Mouse (Mus musculus): ENCODE data around the gene Gm10964. TPM values are rescaled to one million over a fixed set of nuclear protein-coding genes. Genes with fewer than 3 reads are reported as not detected.

Gm10964 gene
- polyA plus RNA-seq, 1 experiment from 2014 or later, result not detected

GRCm38 (mm10) chr3:103716774-103717760, 22.1 kb upstream of the Gm10964 start:
- H3K9ac ChIP-seq (replicated peaks), result no peak overlapping the region
- H3K4me3 ChIP-seq (replicated peaks), result no peak overlapping the region
- H3K9me3 ChIP-seq (replicated peaks), result no peaks in the 10 kb centered on the region
- peak overlapping the region; percentile 41 for H3K27ac ChIP-seq (replicated peaks)
- H3K27me3 ChIP-seq (replicated peaks), result no peaks in the 10 kb centered on the region
- H3K36me3 ChIP-seq, result no peaks in the 10 kb centered on the region
- no peak overlapping the region for H3K4me2 ChIP-seq
- ATAC-seq (ENCODE audit: low FRiP score), result peak; percentile 42; the same call in 1 of the 2 replicates
- peaks cover 33% of the 10 kb centered on the region for H3K4me1 ChIP-seq
- WGBS, result 41% methylated on average over 15 of the region's 15 CpGs

DNA sequence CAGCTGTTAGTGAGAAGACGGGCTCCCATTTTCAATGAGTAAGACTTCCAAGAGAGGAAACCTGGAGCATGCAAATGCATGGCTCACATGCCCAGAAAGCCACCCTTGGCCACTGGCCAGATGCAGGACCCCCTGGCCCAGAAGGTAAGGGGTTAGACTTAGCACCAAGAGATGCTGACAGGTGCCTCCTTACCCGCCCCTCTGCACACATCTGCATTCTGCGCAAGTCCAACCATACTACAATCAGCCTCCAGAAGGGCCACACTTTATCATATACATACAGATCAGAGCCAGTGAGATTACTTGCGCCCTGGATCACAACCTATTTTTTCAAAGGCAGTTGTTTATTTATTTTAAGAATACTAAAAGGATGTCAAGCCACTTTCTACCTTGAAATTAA, 20.4 kb upstream of the Gm10964 start:
- 80% methylated on average over 4 of the region's 4 CpGs for WGBS
- Histone ChIP-seq H3K9ac (replicated peaks) (no peak overlapping the region), H3K4me2 (no peak overlapping the region), H3K9me3 (replicated peaks) (no peaks in the 10 kb centered on the region), H3K36me3 (no peaks in the 10 kb centered on the region), H3K27ac (replicated peaks) (no peak overlapping the region), H3K4me1 (peaks cover 33% of the 10 kb centered on the region), H3K27me3 (replicated peaks) (no peaks in the 10 kb centered on the region), H3K4me3 (replicated peaks) (no peak overlapping the region)
- no peak for ATAC-seq (ENCODE audit: low FRiP score)

GRCm38 (mm10) chr3:103724137-103724536, 15.0 kb upstream of the Gm10964 start:
- no peaks in the 10 kb centered on the region for H3K9me3 ChIP-seq (replicated peaks)
- peaks cover 14% of the 10 kb centered on the region for H3K4me1 ChIP-seq
- ATAC-seq (ENCODE audit: low FRiP score), result no peak
- H3K4me2 ChIP-seq, result no peak overlapping the region
- no peaks in the 10 kb centered on the region for H3K27me3 ChIP-seq (replicated peaks)
- H3K9ac ChIP-seq (replicated peaks), result no peak overlapping the region
- WGBS, result 60% methylated on average over 3 of the region's 3 CpGs
- H3K36me3 ChIP-seq, result no peaks in the 10 kb centered on the region
- no peak overlapping the region for H3K27ac ChIP-seq (replicated peaks)
- no peak overlapping the region for H3K4me3 ChIP-seq (replicated peaks)

GRCm38 (mm10) chr3:103726642-103727041, 12.5 kb upstream of the Gm10964 start:
- H3K27me3 ChIP-seq (replicated peaks), result no peaks in the 10 kb centered on the region
- no peak overlapping the region for H3K9ac ChIP-seq (replicated peaks)
- no peaks in the 10 kb centered on the region for H3K9me3 ChIP-seq (replicated peaks)
- 56% methylated on average over 3 of the region's 3 CpGs for WGBS
- H3K4me2 ChIP-seq, result no peak overlapping the region
- ATAC-seq (ENCODE audit: low FRiP score), result no peak
- H3K27ac ChIP-seq (replicated peaks), result no peak overlapping the region
- H3K36me3 ChIP-seq, result no peaks in the 10 kb centered on the region
- H3K4me1 ChIP-seq, result peaks cover 9% of the 10 kb centered on the region; the same call in 1 of the 2 replicates
- H3K4me3 ChIP-seq (replicated peaks), result no peak overlapping the region

DNA sequence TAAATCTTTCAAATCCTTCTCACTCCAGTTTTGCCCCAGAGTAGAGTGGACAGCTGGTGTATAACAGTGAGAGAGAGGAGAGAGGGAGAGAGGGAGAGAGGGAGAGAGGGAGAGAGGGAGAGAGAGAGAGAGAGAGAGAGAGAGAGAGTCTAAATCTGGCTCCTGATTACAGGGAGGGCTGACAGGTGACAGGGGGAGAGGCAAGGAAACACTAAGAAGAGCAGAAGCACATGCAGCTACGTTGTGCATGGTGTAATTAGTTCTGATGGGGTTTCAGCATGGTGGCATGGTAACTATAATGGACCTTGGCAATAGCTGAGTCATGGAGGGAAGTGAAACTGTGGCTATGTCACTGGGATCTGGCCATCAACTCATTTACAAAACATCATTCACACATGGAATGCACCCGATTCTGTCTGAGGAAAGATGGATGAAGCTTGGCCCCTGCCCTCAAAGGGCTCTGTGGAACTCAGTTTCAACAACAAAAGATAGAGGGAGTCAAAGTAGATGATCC, 11.3 kb upstream of the Gm10964 start:
- Histone ChIP-seq H3K9me3 (replicated peaks) (no peaks in the 10 kb centered on the region), H3K27me3 (replicated peaks) (no peaks in the 10 kb centered on the region), H3K4me2 (no peak overlapping the region), H3K4me3 (replicated peaks) (no peak overlapping the region), H3K27ac (replicated peaks) (no peak overlapping the region), H3K36me3 (no peaks in the 10 kb centered on the region), H3K9ac (replicated peaks) (no peak overlapping the region), H3K4me1 (peaks cover 12% of the 10 kb centered on the region; the same call in 1 of the 2 replicates)
- ATAC-seq (ENCODE audit: low FRiP score), result no peak
- WGBS, result 47% methylated on average over 2 of the region's 2 CpGs

DNA sequence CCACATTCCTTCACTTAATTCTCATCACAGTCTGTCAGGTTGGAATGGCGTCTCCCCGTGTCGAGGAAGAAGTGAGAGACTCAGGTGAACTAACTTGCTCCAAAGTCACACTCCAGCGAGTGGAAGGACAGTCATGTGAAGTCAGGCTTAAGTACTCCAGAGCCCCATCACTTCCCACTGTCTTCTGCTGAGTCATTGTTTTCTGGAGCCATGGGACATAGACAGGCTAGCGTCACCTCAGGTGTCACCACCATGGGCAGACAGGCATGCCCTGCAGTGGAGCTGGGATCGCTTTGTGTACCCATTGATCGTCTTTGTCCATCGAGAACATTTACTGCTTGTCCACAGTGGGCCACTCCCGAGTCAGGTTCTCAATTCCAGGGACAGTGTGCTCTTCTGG, 9.3 kb upstream of the Gm10964 start:
- no peak overlapping the region for H3K4me2 ChIP-seq
- H3K4me3 ChIP-seq (replicated peaks), result no peak overlapping the region
- no peak overlapping the region for H3K9ac ChIP-seq (replicated peaks)
- no peak for ATAC-seq (ENCODE audit: low FRiP score)
- H3K9me3 ChIP-seq (replicated peaks), result no peaks in the 10 kb centered on the region
- H3K36me3 ChIP-seq, result no peaks in the 10 kb centered on the region
- H3K27me3 ChIP-seq (replicated peaks), result no peaks in the 10 kb centered on the region
- peaks cover 31% of the 10 kb centered on the region for H3K4me1 ChIP-seq
- H3K27ac ChIP-seq (replicated peaks), result no peak overlapping the region
- 96% methylated on average over 9 of the region's 9 CpGs for WGBS

- Histone ChIP-seq H3K27ac (replicated peaks) (no peak overlapping the region), H3K27me3 (replicated peaks) (no peaks in the 10 kb centered on the region), H3K9me3 (replicated peaks) (no peaks in the 10 kb centered on the region), H3K9ac (replicated peaks) (no peak overlapping the region), H3K4me1 (peaks cover 48% of the 10 kb centered on the region), H3K4me3 (replicated peaks) (no peak overlapping the region), H3K36me3 (no peaks in the 10 kb centered on the region), H3K4me2 (no peak overlapping the region)
- WGBS, result 80% methylated on average over 3 of the region's 3 CpGs
- no peak for ATAC-seq (ENCODE audit: low FRiP score)
Observed at GRCm38 (mm10) chr3:103732116-103732515, 7.0 kb upstream of the Gm10964 start.

DNA sequence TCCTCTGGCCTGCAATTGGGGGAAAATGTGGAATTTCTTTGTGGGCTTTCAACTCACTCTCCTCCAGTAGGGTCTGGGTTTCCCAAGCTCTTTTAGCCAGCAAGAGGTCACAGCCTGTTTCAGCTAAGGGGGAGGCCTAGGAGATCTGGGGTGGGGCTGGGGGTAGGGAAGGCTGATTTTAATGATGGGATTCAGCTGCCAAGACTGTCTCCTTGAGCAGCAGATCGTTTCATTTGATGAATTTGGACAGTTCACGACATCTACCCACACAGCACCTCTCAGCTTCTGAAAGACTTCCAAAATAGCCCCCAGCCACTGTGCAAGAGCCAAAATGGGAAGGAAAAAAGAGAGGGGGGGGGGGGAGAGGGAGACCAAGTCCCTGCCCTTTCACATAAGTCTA, 6.0 kb upstream of the Gm10964 start:
- 14% methylated on average over 2 of the region's 2 CpGs for WGBS
- no peaks in the 10 kb centered on the region for H3K9me3 ChIP-seq (replicated peaks)
- H3K9ac ChIP-seq (replicated peaks), result no peak overlapping the region
- H3K27me3 ChIP-seq (replicated peaks), result no peaks in the 10 kb centered on the region
- peak overlapping the region; percentile 6; the same call in 1 of the 2 replicates for H3K27ac ChIP-seq (replicated peaks)
- H3K4me2 ChIP-seq, result no peak overlapping the region
- ATAC-seq (ENCODE audit: low FRiP score), result no peak
- H3K4me1 ChIP-seq, result peaks cover 55% of the 10 kb centered on the region
- H3K36me3 ChIP-seq, result no peaks in the 10 kb centered on the region
- no peak overlapping the region for H3K4me3 ChIP-seq (replicated peaks)

DNA sequence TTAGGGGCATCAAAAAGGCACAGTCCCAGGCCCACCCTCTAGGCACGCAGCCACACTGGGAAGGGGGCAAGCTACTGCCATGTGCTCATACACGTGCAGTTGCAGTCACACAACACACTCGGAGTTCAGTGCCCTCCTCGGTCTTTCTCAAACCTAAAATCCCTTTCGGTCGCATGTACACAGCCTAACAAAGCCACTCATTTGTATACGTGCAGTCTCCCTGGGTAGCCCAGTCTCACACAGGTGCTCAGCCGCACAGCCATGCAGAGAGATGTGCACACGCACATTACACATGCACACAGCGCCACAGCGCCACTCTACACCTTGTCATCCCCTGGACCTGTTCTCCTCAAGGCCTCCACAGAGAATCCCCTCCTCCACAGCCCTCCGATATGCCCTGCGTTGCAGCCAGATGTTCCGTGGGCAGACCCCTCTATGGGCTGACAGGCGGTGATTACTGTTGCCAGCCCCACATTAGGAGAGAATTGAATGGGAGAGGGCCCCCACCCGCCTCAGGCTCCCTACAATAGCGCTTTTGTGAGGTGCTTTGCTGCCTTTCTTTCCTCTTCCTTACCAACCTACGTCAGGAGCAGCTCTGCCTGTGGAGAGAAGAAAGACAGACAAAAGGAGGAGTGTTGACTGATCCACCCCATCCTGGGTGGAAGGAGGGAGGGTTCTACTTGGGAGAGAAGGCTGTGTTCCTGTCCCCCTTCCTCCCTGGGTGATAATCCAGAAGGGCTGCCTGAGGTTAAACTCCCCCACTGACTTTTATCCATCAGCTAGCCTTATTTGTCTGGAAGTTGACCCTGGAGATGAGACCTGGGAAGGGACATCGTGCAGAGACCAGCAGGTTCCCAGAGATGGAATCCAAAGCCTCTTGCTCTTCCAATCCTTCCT, 5.1 kb upstream of the Gm10964 start:
- Histone ChIP-seq H3K4me1 (peaks cover 60% of the 10 kb centered on the region), H3K9ac (replicated peaks) (peak overlapping the region; percentile 30; the same call in 1 of the 2 replicates), H3K4me2 (peak overlapping the region; percentile 49), H3K27me3 (replicated peaks) (no peaks in the 10 kb centered on the region), H3K4me3 (replicated peaks) (0 out of 2 replicates have a peak overlapping the region, but pooled peaks have one; percentile 8), H3K27ac (replicated peaks) (peak overlapping the region; percentile 71), H3K36me3 (no peaks in the 10 kb centered on the region), H3K9me3 (replicated peaks) (no peaks in the 10 kb centered on the region)
- peak; percentile 78 for ATAC-seq (ENCODE audit: low FRiP score)
- 9% methylated on average over 19 of the region's 19 CpGs for WGBS

DNA sequence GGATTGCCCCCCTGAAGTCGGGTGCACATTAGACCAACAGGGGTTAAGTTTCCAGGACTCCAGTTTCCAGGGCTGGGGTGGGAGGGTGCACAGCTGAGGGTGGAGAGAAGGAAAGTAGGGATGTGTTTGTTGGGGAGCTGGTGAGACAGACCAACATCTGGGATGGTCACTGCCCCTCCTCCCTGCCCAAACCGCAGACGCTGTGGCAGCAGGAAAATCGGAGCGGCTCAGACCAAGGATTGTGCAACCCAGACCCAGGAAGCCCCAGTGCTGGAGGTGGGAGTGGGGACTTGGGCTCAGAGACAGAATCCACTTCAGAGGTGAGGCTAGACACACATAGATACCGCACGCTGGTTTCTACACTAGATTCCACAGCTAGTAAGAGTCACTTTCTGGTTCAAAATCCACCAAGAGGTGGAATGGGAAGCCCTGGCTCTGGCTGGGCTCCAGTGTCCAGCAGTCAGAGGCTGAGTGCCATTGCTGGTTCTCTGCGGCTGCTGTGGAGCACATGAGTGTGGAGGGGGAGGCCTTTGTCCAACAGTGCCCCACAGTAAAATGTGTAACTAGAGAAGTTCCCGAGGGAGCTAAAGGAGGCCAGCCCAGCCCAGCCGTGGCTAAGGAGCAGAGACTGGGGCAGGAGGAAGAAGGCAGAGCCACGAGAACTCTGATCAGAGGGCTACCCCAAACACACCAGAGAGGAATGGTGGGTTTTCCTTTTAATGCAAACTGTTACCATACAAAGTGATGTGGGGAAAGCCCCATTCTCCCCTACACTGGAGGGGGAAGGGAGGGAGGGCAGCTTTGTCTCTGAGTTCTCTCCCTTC, 4.3 kb upstream of the Gm10964 start:
- WGBS, result 19% methylated on average over 11 of the region's 11 CpGs
- Histone ChIP-seq H3K9me3 (replicated peaks) (no peaks in the 10 kb centered on the region), H3K9ac (replicated peaks) (0 out of 2 replicates have a peak overlapping the region, but pooled peaks have one; percentile 30), H3K4me3 (replicated peaks) (no peak overlapping the region), H3K4me1 (peaks cover 60% of the 10 kb centered on the region), H3K36me3 (no peaks in the 10 kb centered on the region), H3K27ac (replicated peaks) (peak overlapping the region; percentile 56), H3K4me2 (peak overlapping the region; percentile 49), H3K27me3 (replicated peaks) (no peaks in the 10 kb centered on the region)
- ATAC-seq (ENCODE audit: low FRiP score), result no peak

All from neural tube, embryonic 15.5 days (tissue).